Mouse (Mus musculus) layer of hippocampus, adult 11-12 months (tissue): ENCODE measurements around the gene Gm44805.

ENCODE experiments used
- DNase-seq: peaks from one replicate; pipeline ENCODE4 v3.0.0; 2022; ENCODE audit warnings: low spot score

Gm44805 gene

DNA sequence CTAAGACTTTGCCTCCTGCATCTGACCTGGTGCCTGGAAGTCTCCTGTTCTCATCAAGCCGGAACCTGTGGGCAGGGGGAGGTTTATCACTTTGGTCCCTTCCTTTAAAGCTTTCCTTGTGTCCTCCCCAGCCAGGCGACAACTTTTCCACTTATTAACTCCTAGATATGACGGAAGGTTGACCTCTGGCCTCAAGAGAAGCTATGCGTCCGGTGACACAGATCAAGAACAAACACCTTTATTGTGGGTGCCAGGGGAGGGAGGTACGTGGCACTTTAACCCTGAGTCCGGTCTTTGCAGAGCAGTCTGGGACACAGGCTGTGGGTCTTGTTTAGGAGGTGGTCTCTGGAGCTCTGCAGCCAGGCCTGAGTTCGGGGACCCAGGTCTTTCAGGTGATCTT is 3.4 kb downstream of the Gm44805 start, which contains the start of gene Apoc2:
Gene Apoc2, minus strand, starts transcription at position 70 of the 400 bp plus-strand sequence.
- DNase-seq, result no peak

DNA sequence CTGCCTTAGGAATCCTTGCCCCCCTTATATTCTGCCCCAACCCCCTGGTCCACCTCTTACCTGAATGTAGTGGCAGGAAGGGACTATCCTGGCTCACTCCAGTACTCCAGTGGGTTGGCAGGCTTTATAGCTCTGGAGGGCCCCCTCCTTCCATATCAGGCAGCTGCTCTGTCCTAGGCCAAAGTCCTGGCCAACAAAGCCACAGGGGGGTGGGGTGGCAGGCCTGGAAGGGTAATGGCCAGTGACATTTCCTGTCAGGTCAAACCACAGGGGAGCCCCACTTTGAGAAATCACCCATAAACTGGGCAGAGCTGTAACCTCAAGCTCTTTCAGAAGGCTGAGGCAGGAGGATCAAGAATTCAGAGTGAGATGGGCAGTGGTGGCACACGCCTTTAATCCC is 4.6 kb downstream of the Gm44805 start:
- no peak for DNase-seq

DNA sequence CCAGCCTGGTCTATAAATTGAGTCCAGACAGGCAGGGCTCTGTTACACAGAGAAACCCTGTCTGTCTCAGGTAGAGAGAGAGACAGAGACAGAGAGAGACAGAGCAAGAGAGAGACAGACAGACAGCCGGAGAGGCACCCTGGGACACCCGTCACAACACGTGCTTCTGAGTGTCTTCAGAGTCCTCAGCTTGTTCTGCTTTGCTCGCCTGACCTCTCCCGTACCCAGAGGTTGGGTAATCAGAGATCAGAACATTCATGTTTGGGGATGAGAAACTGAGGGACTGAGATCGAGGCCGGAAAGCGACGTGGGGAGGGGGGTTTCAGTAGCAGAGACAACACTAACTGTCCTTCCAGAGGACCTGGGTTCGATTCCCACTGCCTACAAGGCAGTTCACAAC is 5.4 kb downstream of the Gm44805 start:
- DNase-seq, result no peak

DNA sequence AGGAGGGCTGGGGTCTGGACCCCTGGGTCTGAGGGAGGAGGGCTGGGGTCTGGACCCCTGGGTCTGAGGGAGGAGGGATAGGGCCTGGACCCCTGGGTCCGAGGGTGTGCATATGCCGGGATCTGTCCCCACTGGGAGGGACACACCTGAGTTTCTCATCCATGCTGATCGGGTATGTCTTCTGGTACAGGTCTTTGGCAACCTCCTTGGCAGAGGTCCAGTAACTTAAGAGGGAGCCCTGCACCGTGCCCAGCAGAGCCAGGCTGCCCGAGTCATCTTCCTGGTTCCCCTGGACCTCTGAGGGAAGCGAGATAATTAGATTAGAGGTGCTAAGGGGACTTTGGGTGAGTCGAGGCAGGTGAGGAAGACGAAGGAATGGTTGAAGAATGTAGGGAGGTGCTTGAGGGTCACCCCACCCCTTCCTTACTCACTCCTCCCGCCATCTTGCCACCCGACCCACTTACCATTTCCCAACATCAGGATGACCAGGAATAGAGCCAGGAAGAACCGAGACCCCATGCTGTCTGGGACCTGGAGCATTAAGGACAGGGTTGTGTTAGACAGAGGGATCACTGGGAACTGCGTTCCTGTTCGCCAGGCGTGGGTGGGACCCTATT is 8.0 kb downstream of the Gm44805 start:
- DNase-seq, result no peak

DNA sequence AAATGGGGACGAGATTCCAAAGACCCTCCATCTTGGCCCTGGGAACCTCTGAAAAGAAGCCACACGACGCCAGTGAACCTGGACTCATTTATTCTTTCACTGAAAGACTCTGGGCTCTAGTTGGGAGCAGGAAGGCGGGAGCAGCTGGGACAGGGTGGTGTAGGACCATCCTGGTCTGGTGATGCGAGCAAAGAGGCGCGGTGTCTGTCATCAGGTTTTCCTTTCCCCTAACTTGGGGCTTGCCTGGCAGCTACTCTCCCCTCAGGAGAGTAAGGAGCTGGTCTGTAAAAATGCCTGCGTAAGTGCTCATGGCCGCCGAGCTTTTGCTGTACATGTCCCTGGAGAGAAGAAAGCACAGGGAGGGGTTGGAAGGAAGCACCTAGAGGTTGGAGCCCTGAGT is 9.7 kb downstream of the Gm44805 start:
- no peak for DNase-seq

DNA sequence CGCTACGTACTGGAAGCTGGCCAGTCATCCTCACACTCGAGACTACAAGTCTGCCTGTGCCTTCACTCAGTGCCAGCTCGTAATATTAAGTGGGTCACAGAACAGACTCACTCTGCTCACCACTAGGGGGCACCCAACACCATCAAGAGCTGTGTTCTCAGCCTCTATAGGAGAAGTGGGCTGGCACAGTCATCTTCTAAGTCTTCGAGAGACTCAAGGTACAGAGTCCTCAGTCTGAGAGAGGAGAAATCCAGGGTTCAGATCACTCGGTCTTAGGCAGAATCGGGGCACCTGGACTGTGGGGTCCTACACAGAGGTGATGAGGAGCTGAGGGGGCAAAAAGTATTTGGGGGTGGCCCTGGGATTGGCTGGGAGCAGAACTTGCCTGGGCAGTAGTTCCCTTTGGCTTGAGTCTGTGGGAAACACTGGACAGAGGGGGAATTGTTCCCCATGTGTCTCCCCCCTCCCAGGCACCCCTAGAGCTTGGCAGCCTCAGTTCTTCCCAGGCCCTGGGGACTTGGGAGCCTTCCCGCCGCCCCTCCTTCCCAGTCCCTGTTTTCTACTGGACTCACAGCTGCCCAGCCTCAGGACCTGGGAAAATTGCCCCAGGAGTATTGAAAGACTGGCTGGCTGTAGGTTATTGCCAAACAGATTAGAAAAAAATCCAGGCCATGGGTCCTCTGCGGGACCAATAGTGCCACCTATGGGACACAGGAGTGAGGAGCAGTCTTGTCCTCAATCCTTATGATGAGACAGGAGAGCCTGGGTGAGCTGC is 12.1 kb downstream of the Gm44805 start:
- peak; percentile 96 for DNase-seq

DNA sequence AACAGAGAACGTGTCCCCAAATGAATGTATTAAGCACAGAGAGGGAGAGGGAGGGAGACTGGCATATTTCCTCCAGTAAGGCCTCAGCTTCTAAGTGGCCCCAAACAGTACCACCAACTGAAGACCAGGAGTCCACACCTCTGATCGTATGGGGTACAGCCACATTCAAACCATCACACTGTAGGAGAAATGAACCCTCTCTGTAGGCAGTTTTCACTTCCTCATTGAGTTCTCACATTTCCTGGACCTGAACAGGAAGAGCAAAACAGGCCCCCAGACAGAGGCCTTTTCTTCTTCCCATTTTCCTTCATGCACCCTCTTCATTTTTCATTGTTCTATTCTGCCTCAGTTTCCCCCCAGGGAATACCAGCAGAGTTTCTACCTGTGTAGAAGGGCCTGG is 13.8 kb downstream of the Gm44805 start:
- DNase-seq, result no peak

DNA sequence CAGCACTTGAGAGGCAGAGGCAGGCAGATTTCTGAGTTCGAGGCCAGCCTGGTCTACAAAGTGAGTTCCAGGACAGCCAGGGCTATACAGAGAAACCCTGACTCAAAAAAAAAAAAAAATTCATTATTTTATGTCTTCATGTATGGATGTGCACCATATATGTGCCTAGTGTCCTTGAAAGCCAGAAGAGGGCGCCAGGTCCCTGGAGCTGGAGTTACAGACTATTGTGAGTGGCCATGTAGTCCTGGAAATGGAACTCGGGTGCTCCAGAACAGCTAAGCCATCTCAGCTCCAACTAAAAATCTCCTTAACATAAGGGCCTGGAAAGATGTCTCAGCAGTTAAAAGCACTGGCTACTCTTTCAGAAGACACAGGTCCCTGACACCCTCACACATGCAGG is 14.5 kb downstream of the Gm44805 start:
- DNase-seq, result no peak

DNA sequence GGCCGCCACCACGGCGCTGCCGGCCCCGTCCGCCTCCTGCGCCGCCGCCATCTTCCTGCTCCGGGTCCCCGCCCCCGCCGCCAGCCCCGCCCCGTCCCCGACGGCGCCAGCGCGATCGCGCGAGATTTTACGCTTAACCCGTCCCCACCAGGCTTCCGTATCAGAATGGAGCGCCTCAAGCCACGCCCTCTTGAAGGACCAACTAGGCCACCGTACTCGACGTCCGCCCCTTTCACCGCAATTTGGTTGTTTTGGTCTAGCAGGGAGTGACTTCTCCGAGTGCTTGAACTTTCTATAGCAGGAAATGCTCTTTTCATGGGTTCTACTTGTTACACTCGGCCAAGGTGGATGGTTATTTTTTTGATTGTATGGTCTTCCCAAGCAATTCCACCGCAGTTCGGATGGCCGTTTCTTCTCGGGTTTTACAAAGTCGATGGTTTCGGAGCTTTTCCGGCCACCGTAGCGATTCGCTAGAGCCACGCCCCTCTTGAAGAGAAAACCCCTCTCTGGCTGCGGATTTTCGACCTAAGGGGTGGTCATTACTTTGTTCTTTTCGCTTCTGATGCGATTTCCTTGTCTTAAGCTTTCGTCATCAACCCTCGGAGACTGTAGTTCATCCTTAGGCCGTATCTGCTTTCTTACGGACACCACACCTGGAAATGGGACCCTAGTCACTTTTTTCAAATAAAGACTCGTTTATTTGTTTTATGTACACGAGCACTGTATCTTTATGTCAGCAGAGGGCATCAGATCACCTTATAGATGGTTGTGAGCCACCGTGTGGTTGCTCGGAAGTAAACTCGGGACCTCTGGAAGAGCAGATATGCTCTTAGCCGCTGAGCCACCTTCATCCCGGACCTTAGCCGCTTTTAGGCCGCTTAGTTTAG is 16.0 kb downstream of the Gm44805 start, which contains the start of gene Clptm1:
Gene Clptm1, minus strand, starts transcription at position 79 of the 887 bp plus-strand sequence.
- peak; percentile 97 for DNase-seq

DNA sequence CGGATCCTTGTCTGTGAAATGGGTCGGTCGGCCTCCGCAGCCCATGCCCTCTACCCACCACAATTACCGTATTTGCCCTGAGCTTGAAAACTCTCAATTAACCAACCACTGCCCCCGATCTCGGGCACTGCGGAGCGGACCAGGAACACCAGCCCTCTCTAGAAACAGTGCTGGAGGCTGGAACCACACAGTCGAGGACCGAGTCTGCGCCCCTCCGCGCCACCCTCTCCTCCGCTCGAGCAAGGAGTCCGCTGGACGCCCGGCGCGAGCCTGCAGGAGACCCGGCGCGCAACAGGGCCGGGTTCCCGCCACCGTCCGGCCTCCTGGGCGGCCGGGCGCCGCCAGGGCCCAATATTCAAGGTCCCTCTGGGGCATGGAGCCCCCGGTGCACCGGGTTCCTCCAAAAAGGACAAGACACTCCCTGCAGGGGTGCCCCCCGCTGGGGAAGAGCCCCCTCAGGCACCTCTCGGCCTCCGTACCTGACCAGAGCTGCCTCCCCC is 16.7 kb downstream of the Gm44805 start:
- peak; percentile 31 for DNase-seq

DNA sequence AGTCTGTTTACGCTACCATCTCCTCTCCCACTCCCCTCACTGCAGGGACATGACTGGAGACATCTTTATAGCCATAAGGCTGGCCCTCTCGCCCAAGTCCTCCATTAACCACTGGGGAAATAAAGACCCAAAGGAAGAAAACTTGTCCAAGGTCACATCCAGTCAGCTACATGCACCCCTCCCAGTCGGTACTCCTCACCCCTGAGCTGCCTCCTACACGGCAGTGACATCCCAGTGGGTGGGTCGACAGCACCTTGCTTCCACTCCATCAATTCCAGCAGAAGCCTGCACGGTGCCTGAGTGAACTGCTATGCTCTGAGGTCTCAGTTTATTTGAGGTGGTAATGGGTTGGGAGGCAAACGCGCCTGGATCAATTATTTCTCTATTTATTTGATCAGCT is 17.3 kb downstream of the Gm44805 start:
- no peak for DNase-seq

DNA sequence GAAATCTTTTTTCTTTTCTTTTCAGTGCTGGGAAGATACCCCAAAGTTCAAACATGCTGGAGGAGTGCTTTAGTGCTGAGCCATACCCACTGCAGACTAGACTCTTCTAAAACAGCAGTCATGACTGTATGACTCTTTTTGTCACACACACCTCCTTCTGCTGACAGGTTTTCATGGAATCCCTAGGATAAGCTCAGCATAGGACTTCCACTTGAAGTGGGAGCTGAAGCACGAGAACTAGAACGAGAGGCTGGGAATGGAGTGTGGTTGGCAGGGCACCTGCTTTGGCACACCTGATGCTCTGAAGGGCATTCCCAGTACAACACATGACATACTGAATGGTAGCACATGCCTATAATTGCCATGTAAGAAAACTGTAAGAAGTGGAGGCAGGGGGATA is 28.6 kb downstream of the Gm44805 start:
- no peak for DNase-seq

DNA sequence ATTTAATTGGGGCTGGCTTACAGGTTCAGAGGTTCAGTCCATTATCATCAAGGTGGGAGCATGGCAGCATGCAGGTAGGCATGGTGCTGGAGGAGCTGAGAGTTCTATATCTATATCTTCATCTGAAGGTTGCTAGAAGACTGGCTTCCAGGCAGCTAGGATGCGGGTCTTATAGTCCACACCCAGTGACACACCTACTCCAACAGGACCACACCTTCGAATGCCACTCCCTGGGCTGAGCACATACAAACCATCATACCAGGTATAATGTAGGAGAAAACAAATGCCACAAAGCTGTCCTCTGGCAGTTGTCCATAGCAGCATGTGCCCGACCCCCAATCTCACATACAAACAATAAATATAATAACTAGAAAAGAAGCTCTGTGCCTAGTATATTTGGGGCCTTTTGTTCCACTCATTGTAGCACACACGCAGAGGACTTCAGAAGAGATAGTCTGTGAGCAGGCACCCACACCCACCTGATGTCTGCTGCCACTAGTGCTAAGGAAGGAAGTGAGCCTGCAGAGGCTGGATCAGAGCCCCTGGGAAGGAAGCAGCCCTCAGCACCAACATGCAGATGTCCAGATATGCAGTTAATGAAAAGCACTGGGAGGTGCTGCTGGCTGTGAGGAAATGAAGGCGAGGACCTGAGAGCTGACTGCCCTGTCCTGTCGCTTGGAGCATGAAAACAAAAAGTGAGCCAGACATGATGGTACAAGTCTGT is 30.0 kb downstream of the Gm44805 start:
- DNase-seq, result no peak

DNA sequence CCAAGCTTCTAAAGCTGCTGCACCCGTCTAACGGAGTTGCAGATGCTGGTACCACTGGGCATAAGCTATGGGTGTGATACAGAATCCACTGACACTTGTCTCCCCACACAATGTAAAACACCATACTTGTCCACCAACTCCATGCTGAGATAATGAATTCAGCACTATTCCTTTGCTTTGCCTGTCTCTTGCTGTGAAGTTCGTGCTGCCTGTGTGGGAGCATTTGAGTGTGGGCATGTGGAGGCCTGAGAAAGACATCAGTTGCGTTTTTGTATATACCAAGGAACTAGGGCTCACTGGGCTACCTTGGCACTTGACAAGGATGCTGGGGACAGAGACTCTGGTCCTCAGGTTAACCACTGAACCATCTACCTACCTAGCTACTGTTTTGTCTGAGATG is 40.0 kb downstream of the Gm44805 start:
- DNase-seq, result no peak

DNA sequence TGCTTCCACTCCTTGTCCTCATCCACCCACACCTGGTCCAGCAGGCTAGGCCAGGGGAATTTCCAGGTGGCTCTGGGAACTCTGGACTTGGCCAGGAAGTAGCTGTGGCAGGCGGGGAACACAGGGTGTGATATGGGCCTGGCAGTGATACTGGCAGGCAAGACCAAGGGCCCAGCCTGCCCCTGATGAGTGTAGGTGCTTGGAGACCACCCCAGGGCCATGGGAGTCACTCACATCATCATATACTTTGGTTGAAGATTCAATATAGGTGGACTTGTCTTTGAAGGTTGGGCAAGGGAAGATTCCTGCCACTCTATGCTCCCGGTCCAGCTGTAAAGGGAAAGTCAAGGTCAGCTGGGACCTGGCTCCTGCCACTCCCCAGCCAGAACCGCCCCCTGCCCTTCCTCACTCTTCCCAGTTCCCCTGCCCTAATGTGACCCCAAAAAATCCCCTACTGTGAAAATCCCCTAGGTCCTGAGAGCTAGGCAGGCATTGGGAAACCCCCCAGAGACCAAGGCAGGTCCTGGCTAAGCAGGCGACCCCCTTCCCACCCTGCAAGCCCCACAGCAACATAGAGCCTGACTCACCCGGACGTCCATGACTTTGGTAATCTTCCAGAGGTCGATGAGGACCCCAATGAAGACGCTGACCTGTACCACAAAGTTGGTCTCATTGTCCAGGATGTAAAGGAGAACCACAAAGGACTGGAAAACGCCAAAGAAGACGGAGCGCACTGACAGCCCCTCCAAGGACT is 46.0 kb downstream of the Gm44805 start:
- no peak for DNase-seq

DNA sequence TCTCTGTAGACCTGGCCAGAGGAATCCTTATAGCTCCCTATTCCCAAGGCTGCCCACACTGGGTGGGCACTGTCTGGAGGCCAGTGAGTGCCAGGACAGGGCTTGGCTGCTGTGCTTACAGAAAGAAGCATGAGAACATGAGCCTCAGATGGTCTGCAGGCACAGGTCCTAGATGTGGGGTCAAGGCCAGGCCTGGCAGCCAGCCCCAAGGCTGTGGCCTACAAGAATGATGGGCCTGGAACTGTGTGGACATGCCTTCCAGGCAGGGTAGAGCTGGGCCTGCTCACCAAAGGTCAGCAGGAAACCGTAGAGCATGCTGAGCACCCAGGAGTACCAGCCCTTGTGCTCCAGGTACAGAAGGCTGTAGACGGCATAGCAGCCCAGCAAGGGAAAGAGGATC is 46.6 kb downstream of the Gm44805 start:
- DNase-seq, result no peak

DNA sequence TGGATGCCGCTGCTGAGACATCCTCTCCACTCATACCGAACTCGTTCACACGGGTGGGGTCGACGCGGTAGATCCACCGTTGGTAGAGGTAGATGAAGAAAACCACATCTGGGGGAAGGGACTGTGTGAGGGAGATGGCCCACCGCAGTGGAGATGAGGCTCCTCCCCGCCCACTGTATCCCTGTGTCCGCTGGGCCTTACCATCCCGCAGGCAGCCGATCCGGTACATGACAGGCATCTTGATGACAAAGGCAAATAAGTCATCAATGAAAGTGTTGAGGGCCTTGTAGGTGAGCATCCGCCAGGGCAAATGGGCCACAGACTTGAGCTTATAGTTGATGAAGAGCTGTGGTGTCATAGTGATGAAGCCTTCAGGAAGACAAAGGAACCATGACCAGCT is 47.4 kb downstream of the Gm44805 start:
- no peak for DNase-seq

DNA sequence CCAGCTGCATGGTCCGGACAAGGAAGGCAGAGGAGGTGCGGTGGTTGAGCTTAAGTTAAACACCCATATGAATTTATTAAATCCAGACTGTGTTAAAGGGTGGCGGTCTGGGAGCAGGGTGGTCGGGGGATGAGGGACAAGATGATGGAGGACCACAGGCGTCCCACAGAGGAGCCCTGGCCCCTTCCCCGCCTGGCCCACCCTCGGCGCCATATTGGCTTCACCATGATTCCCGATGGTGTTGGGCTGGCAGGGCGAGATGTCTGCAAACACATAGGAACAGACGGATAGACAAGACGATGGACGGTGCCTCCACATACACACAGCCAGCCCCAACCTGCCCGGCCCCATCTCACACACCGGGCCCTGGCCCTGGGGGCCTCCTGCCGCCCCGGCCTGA is 48.0 kb downstream of the Gm44805 start:
- DNase-seq, result no peak

DNA sequence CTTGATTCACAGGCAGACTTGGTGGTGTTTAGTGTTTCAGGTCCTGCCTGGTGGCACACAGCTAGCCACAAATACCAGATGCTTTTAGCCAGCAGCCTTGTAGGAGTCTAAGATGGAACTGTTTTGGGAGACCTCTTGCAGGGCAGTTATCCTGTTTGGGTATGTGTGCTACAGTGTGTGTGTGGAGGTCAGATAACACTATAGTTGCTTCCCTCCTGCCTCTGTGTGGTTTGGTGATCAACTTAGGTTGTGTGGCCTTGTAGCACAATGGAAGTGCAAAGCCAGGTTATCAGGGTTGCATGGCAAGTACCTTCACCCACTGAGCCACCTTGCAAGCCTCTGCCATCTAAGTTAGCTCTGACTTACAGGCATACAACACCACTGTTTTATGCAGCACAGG is 48.5 kb downstream of the Gm44805 start:
- DNase-seq, result no peak

DNA sequence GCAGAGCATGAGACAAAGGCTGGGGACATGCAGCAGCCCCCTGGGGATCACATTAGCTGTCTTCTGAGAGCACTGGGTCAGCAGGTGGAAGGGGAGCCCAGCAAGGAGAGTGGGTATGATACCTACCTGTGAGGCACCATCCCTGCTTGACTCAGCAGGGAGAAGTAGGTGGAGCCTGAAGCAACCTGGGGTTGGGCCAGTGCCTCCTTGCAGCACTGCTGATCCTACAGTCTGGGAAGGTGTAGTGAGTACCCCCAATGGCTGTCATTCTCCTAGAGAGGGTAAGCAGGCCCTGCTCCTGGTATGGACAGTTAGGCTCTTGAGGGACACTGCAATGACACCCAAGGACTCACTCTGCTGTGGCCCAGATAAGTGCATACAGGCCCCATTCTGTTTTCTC is 48.9 kb downstream of the Gm44805 start:
- no peak for DNase-seq

DNA sequence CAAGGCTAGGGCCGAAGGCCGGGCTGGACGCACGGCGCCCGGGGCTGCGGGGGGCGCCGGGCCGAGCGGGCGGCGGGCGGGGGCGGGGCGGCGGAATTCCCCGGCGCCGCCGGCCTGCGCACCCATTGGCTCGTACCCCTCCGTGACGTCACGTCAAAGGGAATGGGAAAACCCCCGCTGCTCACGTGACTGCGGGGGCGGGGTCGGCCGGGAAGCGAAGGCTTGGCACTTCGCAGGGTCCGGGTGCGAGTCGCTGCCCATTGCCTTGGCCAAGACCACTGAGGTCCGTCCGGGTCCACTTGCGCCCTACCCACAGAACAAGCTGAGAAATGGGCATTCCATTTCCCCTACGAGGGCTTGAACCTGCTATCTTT is 51.9 kb downstream of the Gm44805 start, which contains the start of gene Relb:
Gene Relb, minus strand, starts transcription at position 78 of the 374 bp plus-strand sequence.
- DNase-seq, result peak; percentile 93
